Mouse (Mus musculus) mature B cell (primary cell): ENCODE measurements around the gene Mrps7.

Experiments
- in situ Hi-C: fragments of 300-500 bp; cut with MboI; formaldehyde crosslinking; loops from 2 replicates; pipeline ENCODE4 v1.14.3; 2019

The Mrps7 gene

DNA sequence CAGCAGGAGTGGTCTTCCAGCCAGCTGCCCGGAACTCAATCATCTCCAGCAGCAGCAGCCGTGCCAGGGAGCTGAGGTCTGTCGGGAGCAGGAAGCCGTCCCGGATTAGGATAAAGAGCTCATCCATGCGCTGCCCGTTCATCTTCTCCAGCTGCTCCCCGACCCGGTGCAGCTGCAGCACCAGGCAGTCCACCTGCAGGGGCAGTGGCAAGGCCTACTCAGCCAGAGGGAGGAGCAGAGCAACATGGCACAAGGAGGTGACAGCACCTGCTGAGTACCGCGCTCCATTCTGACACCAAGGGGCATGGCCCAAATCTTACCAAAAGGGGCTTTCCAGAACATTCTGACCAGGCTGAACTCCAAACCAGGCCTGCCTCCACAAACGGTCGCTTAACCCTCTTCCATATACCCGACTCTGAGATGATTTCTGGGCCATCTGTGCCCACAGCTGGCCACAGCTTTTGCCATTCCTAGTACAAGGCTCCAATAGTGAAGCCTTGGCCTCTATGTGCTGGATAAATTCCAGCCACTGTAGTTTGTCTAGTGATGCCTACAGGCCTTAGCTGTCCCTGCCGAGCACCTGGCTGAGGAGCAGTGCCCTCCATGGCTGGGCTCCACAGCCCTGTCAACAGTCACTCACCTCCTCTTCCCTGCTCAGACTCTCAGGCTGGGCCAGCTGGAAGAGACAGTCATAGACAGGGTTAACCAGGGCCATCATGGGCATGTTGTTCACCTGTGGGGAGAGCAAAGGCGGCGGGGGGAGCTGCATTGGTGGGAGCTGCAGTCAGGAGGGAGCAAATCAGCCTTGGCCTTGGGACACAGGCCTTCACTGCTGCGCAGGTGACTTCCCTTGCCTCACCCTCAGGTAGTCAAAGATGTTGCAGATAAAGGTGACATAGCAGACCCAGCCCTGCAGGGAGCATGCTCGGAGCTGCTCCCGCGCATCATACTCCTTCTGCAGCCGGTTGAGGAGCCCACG lies 5.0 kb downstream of the Mrps7 start:
- in situ Hi-C loops: no loop called here

DNA sequence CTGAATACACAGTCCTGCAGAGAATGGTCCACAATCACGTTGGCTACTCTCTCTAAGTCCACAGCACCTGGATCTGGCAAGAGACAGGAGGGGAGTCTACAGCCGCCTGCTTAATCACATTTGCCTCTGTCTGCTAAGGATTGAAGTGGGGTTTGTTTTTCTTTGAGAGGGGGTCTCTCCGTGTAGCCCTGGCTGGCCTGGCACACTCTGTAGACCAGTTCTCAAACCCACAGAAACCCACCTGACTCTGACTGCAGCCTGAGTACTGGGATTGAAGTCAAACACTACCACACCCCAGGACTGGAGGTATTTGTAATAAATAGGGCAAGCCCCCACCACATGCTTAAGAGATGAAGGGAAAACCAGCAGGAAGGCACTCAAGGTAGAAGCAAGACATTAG lies 5.9 kb downstream of the Mrps7 start:
- in situ Hi-C loops: no loop called here

DNA sequence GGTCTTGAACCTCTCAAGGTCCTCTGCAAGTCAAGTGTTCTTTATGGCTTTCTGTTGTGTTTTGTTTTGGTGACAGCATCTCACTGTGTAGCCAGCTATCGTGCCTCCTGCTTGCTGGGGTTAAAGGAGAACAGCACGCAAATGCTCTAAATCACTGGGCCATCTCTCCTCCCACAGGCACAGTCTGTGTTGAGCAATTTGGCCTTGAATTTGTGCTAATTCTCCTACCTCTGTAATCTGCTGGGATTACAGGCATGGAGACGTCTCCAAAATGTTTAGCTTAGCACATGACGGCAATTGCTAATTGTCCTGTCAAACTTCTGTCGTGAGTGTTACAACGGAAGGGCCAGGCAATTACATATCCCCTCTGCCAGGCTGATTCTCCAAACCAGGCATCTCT lies 7.4 kb downstream of the Mrps7 start:
- in situ Hi-C loops: no loop called here

DNA sequence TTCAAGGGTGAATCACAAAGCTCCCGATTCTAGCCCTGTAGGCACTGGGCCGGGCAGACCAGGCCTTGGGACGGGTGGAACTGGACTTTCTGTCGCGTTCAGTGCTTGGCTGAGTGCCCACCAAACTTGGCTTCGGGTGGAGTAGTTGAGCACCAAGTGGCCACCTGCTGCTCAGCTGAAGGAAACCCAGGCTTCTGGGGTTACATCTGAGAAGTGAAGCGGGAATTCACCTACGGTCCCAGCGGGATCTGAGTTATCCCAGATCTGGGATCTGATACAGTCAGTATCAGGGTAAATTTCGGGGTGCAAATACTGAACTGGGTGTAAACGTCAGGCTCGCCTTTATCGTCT lies 8.3 kb downstream of the Mrps7 start:
- in situ Hi-C loops: no loop called here

DNA sequence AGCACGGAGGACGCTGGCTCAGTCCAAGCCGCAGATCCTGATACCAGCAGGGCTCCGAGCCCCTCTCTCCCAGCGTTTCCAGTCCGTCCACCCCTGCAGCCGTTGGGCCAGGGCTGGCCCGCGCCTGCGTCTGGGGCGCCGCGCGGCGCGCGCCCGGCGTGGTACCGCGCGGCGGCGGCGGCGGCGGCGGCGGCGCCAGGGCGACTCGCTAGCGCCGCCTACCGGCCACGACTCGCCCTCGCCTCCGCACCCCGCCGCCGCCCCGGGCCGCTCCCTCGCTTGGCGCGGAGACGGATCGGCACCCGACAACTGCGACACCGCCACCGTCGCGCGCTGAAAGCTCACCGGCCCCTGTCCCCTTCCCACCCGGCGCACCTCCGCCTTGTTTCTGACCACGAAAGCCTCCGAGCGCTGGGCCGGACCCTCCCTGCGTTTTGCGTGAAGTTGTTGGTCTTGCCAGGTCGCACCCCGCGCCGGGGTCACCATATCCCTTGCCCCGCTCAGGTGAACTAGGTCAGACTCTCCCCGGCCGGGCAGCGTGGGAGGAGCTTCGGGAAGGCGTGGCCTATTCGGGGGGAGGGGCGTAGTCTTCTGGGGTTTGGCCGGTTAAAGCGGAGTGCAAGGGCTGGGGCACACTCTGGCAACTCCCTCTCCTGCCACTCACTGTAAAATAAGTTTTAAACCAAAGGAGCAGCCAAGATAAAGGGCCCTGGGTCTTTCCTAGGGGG lies 8.8 kb downstream of the Mrps7 start, which contains the start of gene Mif4gd:
Gene Mif4gd (minus strand): TSS at position 560 of the 728 bp plus-strand sequence.
- in situ Hi-C loops: no loop called here

DNA sequence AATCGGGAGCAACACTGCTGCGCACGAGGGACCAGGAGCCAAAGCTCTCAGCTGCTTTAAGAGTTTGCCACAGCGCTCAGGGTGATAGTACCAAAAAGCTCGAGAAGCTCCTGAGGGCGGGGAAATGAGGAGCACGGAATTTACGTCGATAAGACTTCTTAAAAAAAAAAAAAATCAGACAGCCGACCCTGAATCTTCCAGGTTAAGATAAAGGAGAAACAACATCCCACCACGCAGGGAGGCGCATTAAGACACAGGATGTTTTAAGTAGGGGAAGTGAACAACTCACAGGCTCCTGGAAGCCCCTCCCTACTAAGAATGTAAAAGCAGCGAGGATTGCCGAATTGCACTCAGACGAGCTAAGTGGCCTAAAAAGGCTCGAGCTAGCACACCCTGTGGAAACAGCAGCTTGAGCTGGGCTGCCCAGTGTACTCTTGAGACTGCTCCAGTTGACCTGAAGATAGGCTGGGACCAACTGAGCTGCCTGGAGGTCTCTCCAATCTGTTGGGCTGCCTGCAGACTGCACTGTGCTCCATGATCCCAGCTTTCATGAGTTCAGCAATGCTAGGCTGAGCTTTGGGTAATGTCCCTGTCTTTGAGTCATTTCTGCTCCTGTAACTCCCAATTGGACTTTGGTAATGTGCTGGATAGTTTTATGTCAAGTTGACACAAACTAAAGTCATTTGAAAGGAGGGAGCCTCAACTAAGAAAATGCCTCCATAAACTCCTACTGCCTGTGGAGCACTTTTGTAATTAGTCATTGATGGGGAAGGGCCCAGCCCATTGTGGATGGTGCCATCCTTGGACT lies 9.6 kb downstream of the Mrps7 start:
- in situ Hi-C loops: no loop called here

DNA sequence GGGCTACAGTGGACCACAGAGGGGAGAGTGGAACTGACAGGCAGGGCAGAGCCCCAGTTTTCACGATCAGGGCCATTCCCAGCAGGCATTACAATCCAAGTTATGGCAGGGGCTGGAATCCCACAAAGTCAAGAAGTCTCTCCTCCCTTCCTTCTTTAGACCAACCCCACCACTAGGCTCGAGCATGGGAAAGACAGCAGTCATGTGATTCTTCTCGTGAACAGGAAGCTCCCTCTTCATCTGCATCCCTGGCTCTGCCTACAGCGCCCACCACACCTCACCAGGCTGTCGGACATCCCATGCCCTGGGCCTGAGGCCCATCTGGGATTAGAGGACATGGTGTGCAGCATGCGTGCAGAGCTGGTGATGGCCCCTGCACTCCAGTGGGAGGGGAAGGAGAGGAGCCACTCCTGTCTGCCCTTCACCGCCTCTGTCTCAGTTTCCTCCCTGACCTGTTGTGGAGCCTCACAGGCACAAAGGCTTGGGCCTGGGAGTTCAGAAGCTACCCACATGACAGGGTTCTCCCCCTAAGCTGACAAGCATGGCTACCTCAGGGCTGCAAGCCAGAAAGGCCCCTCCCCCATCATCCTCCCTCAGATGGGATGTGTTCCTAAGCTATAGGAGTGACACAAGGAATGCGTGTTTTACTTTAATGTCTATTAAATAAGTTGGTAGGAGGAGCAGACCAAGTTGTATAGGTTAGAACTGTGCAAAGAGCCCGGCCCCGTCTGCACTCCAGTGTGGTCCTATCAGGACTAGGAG lies 10.8 kb downstream of the Mrps7 start:
- in situ Hi-C loops: no loop called here

DNA sequence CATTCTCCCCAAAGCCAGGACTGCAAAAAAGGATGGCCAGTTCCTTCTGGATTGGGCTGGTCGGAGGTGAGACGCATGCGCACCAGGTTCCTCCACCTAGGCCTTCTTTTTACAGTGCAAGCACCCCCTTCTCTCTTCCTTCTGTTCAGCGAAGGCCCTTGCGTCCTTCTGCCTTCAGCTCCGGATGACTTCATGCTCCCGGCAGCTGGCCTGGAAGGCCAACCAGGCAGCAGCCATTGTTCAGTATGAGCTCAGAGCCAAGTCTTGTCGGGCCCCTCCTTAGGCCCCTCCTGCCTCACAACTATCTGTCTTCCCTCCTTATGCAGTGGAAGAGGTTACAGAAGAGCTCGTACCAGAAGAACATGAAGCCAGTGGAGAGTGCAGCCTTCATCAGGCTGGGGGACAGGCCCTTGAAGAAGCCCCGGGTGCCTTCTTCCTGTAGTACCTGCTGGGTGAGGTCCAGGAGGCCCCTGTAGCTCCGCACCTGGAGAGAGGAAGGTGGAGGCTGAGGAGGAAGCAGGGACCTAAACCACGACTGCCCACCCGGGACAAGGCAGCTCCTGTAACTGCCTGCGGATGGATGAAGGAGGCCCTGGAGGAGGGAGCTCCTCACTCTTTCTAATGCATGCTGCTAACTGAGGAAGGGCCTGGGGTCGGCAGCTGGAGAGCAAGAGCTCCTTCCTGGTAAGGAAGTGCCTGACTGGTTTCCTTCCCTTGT lies 11.5 kb downstream of the Mrps7 start:
- in situ Hi-C loops: no loop called here

DNA sequence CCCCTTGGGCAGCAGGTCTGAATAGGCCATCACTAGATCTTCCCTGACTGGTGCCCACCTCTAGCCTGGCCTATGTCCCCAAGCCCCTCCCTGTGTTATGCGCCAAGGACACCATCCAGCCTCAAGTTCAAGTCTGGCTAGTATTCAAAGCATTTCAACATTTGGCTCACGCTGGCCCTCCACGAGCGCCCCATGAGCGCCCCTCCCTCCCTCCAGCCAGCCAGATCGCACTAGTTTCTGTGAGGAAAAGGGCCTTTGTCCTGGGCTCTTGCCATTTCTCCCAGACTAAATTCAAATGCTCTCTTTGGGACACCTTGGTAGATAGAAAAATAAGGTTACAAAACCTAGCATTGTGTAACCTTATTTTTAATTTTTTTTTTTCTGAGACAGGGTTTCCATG lies 12.2 kb downstream of the Mrps7 start:
- in situ Hi-C loops: no loop called here

DNA sequence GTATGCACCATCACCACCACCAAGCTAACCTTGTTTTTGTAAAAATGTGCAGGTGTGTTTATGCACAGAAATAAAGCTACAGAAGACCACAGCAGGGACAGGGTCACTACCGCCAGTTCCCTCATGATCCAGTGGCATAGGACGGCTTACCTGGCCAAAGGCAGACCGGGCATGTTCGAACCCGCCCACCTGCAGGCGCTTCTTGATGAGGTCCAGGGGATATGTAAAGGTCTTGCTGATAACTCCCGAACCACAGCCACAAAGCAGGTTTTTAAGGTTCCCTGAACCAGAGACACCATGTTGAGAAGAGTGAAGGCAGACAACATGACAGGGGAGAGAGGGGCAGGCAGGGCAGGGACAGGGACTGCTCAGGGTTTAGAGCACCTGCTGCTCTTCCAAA lies 12.6 kb downstream of the Mrps7 start:
- in situ Hi-C loops: no loop called here

DNA sequence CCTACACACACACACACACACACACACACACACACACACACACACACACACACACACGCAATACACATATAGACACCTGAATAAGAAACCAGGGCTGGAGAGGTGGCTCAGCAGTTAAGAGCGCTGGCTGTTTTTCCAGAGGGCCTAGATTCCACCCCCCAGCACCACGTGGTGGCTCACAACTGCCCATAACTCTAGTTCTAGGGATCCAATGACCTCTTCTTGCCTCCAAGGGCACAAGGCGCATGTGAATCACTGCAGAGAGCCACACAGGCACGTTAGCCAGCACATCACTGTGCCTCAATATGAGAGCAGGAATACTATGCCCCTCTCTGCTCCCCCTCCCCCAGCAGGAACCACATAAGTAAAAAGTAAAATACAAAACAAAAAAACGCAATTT lies 13.2 kb downstream of the Mrps7 start:
- in situ Hi-C loops: no loop called here

DNA sequence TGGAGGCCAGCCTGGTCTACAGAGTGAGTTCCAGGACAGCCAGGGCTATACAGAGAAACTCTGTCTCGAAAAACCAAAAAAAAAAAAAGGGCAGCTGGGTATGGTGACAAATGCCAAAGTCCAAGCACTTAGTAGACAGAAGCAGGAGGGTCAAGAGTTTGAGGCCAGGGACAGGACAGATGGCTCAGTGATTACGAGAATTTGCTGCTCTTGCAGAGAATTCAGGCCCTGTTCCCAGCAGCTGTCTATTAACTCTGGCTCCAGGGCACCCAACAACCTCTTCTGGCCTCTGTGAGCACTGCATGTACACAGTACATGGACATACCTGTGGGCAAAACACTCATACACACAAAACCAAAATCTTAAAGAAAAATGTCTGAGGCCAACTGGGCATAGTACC lies 14.3 kb downstream of the Mrps7 start:
- in situ Hi-C loops: no loop called here

DNA sequence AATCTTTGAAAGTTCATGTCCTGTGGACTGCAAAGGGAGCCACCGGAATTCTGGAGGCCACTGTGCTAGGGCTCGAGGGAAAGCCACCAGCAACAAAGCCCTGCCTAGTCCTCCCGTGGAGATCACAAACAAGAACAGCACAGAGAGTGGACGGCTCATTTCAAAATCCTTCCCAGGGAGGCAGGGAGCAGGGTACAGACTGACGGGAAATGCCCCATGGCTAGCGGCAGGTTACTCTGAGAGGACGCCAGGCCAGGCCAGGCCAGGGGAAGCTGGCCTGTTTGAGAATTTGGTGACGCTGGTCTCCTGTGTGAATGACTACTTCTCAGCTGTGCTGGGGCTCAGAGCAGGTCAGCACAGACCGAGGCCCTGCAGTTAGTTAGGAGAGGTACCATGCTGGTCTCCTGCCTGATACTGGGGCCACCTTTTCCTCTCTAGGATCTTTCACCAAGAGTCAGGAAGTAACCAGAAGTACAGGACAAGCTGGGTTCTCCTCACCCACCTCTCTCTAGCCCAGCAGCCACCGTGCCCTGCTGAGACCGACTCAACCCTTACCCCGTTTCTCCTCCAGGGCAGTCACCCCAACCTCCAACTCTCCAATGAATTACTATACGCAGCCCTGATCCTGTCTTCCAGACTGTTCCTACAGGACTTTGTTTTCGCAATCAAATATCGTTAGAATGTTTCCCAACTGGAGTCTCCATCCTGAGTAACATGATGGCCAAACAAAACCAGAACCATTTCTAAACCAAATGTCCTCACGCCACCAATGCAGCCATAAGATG lies 15.2 kb downstream of the Mrps7 start:
- in situ Hi-C loops: no loop called here

DNA sequence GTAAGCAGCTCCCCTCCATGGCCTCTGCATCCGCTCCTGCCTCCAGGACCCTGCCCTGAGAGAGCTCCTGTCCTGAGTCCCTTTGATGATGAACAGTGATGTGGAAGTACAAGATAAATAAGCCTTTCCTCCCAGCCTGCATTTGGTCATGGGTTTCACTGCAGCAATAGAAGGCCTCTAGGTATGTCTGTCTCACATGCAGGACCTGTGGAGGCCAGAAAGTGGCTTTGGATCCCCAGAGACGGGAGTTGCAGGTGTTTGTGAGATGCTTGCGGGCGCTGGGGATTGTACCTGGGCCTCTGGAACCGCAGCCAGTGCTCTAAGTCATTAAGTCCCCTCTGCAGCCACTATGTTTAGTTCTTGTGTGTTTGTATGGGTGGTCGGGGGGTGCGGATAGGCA lies 16.2 kb downstream of the Mrps7 start:
- in situ Hi-C loops: no loop called here

DNA sequence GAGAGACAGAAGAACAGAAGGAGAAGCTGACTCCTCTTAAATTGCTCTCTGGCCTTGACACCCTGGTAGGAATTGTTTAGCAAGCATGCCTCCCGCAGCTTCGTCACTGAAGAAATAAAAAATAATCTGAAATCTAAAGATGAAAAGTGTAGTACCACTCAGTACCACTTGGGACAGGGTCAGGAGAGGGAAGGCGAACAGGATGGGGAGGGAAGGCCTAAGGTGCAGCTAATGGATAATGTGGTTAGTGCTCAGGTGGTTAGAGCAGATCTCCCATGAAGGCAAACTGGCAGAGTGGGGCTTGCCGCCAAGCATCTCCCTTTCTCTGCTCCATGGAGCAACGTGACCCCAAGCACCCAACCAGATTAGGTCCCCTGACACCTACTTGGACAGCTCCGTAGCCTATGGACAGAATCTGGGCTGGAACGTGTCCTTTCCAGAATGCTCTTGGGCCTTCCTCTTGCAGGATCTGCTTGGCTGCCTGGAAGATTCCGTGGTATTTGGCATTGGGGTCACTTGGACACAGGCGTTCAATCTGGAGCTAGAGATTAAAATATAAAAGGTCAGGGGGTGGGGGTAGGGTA lies 19.9 kb downstream of the Mrps7 start:
- in situ Hi-C loops: no loop called here

DNA sequence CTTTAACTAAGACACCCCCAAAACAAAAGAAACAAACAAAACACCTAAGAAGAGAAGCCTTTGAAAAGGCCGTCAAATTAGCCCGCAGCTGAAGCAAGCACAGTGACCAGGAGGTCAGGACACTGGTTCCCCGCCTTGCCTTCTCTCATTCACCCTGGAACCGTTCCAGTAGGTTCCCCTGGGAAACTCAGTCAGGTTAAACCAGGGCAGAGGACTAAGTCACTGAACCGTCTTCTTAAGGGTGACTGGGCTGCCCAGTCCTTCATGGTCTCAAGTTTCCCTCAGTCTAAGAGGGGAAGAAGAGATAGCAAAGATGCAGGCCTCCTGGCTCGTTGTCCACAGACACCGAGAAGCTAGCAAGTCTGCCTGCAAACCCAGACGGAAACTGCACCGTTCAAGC lies 22.2 kb downstream of the Mrps7 start:
- in situ Hi-C loops: no loop called here

DNA sequence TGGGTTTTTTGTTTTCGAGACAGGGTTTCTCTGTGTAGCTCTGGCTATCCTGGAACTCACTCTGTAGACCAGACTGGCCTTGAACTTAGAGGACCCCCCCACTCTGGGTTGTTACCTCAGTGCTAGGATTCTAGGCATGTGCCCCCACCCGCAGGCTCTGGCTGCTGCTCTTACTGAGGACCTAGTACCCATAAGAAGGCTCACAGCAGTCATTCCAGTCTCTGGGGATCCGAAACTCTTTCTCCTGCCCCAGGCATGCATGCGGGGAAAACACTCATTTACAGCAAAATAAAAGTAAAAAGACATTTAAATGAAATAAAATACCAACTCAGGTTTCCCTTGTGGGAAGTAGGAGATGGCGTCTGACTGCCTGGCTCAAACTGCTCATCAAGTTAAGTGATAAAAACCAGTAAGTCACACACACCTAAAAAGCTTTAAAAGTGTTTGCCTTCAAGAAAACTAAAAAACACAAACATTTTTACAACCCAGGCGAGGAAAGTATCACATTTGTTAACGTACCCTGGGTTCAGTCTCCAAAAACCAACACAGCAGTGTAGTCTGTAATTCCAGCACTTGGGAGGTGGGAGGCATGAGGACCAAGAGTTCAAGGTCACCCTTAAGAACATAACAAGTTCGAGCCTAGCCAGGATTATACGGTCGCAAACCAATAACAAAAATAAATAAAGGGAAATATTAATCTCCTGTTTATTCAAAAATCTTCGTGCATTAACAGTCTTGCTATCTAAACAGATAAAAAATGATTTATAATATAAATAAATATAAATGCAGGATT lies 23.3 kb downstream of the Mrps7 start:
- in situ Hi-C loops: no loop called here

DNA sequence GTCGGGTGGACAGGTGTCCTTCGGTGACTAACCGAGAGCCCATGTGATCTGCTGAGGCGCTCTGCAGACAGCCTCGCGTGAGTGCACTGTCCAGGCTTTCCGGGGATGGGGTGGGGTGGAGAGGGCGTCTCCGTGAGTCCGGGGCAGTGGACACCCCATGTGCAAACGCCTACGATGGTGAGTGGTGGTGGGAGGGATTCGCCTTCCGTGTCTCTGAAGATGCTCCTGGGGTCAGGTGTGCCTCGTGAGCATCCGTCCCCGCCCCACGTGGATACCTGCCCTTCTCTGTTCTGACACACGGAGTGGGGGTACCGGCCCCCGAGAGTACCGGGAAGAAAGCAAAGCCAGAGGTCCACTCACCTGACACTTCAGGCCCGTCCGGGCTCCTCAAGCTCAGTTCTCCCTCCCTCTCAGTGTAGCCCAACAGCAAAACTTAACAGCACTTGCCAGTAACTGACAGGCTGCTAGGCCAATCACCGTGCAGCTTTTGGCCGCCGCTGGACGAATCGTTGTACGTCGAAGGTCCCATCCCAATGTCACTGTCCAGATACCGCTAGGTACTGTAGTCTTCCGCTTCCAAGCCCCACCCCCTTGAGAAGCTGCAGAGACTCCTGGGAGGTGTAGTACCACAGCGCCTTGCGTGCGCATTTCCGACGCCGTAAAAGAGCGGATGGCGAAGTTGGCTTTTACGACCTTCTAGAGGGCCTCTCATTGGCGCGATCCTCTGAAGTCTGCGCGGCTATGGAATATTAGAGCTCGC lies 24.2 kb downstream of the Mrps7 start, which contains the start of gene Slc25a19:
Gene Slc25a19 (minus strand): TSS at position 591 of the 760 bp plus-strand sequence.
- in situ Hi-C loops: no loop called here
